Mouse (Mus musculus): ENCODE results near the gene Nucb2. TPM values are rescaled to one million over a fixed set of nuclear protein-coding genes. Genes with fewer than 3 reads are reported as not detected.

Gene Nucb2
- total and polyA plus RNA-seq, 2 experiments from 2014 or later, result 7.4 to 7.6 TPM

DNA sequence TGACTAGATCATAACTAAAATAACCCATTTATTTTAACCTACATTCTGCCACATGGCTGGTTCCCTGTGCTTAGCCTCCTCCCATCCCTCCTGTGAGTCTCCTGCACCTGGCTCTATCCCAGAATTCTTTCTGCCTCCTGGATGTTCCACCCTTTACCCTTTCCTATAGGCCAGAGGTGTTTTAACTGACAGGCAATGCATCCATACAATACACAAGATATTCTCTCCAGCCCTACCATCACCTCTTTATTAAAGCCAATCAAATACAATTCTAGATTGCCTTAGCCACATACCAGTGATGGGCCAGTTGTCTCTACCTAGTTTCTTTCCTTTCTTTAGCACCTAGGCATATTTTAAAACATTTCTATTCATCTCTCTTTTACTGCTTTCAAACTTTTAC, 70.4 kb downstream of the Nucb2 start:
- TF ChIP-seq CTCF (IDR thresholded peaks at IDR 0.05; ENCODE audit: low read depth) (no peak), EP300 (IDR thresholded peaks at IDR 0.05; ENCODE audit: low read depth) (no peak)
- ATAC-seq (ENCODE audit: insufficient read depth, low read depth), result no peak
- Histone ChIP-seq H3K4me2 (ENCODE audit: low read depth, low read length) (no peak overlapping the region), H3K27ac (ENCODE audit: low read depth) (no peak overlapping the region), H3K4me1 (ENCODE audit: control insufficient read depth, insufficient read depth) (no peaks in the 10 kb centered on the region), H3K27me3 (ENCODE audit: control insufficient read depth, insufficient read depth, low read length) (no peaks in the 10 kb centered on the region), H3K36me3 (replicated peaks; ENCODE audit: control insufficient read depth, insufficient read depth, low read length) (no peaks in the 10 kb centered on the region), H3K9ac (replicated peaks; ENCODE audit: low read depth, low read length) (no peak overlapping the region), H3K9me3 (replicated peaks; ENCODE audit: control insufficient read depth, low read length) (no peaks in the 10 kb centered on the region), H3K4me3 (ENCODE audit: low read depth, low read length) (no peak overlapping the region)
- DNase-seq (ENCODE audit: low spot score), result no peak

Other genes with a start within 250 kb of the Nucb2 start
- gene Plekha7, start 196.0 kb upstream of the Nucb2 start, total RNA-seq (2014; rRNA removed; ENCODE audit: low replicate concordance), result 40.4 and 48.8 TPM in 2 replicates
- 18.3 and 19.4 TPM in 2 replicates for gene Plekha7, start 196.0 kb upstream of the Nucb2 start, polyA plus RNA-seq (2015; fragmentation: Nextera tagmentation; extraction: Ambion mirVana)
- gene Rps13, start 170.2 kb upstream of the Nucb2 start, total RNA-seq (2014; rRNA removed; ENCODE audit: low replicate concordance), result 118 and 287 TPM in 2 replicates
- gene Rps13, start 170.2 kb upstream of the Nucb2 start, polyA plus RNA-seq (2015; fragmentation: Nextera tagmentation; extraction: Ambion mirVana), result 455 and 488 TPM in 2 replicates
- 27.1 and 30.9 TPM in 2 replicates for gene Pik3c2a, start 60.9 kb upstream of the Nucb2 start, total RNA-seq (2014; rRNA removed; ENCODE audit: low replicate concordance)
- gene Pik3c2a, start 60.9 kb upstream of the Nucb2 start, polyA plus RNA-seq (2015; fragmentation: Nextera tagmentation; extraction: Ambion mirVana), result 7.1 and 7.6 TPM in 2 replicates

Measured in heart, postnatal 0 days (tissue).